Mouse (Mus musculus) left cerebral cortex, adult 18-20 months (tissue): ENCODE measurements at regions not wholly inside any gene's neighbourhood (a gene's known extent, or its start where the extent isn't known, plus 50 kb on each side); places are given as distances from the start of the nearest gene placed in this dataset.
A peak's percentile ranks its signal among the peaks of the same experiment; 100 is the strongest.
"Not testable (repeated sequence)": the region's sequence is repeated elsewhere in the genome, so short reads cannot be mapped to it uniquely, and the experiment has no call there.

Experiments used
- DNase-seq, 2 experiments: peaks; one replicate each; pipeline ENCODE4 v3.0.0; 2021 to 2022; ENCODE audit warnings: low spot score in 2 of 2, mixed read lengths in 1 of 2

- DNase-seq, result peak; percentile 46 to 68
Measured at GRCm38 (mm10) chr7:60622271-60623249, 482.5 kb upstream of the Snrpn start.

GRCm38 (mm10) chr7:60617070-60617674 lies 477.2 kb upstream of the Snrpn start:
- DNase-seq, result not testable (repeated sequence)
